Mouse (Mus musculus) layer of hippocampus, postnatal 36 days (tissue): ENCODE measurements around the gene 4930404H24Rik. TPM values are rescaled to one million over a fixed set of nuclear protein-coding genes. Genes with fewer than 3 reads are reported as not detected.
"Not testable (repeated sequence)": the region's sequence is repeated elsewhere in the genome, so short reads cannot be mapped to it uniquely, and the experiment has no call there.

Experiments used
- DNase-seq, 2 experiments: peaks; one replicate each; pipeline ENCODE4 v3.0.0; 2022
- total RNA-seq, 2 experiments: library from RNA; stranded (reverse); gene quantifications; 2 replicates each; pipeline ENCODE4 v1.2.3; 2021

4930404H24Rik gene
- total RNA-seq, 2 experiments from 2014 or later: not detected

DNA sequence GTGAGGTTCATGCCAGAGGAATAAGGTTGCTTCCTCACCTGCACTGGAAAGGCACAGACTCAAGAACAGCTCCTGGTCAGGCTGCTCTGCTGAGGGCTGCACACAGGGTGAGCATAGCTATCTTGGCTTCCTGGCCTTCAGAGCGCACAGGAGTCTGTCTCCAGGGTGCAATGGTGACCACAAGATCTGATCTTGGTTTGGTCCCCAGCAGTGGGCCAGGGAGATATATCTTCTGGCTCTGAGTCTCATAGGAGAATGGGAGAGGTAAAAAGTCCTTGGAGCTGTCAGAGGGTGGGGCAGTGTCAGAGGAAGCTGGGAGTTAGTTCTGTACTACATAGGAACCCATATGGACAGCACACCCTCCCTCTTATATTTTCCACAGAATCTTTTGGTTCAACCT lies 13.1 kb upstream of the 4930404H24Rik start:
- DNase-seq: no peak

DNA sequence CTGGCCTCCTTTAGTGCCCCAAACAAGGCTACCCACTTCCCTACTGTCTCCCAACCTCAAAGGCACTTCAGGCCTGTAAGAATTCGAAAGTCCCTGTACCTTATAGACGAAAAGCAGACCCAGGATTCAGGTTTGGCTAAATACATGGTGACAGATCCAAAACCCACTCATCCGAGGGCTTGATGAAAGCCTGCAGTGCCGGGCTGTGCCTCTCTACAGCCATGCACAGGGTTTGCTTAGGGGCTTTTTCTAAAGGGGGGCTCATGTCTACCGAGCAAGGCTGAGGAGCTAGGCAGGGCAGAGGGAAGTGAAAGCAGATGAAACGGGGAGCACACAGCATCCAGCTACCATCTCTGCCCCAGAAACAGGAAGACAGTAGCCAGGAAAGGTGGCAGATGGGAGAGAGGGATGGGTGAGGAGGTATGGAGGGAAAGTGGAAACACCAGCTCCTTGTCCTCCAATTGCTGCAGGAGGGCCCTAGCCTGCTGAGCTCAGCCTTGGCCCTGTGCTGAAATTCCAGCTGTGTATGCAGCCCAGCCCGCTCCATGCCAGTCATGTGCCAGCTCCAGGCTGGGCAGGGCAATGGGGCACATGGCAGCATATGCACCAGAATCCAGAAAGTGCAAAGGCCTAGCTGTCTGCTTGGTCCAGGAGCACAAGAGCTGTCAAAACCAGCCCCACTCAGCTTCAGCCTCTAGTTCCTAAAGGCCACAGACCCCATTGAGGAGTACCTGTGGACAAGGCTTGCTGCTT lies 11.3 kb upstream of the 4930404H24Rik start:
- DNase-seq: no peak

DNA sequence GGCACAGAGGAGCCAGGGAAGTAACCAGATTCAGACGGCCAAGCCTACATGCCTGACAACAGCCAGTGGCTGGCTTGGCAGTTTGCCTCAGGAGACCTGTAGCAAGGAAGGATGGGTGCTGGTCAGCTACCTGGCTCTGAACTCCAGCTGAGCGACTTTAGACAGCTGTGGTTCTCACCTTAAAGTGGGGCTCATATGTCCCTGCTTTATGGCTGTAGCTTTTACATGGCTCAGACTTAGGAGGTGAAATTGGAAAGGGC lies 10.8 kb upstream of the 4930404H24Rik start:
- no peak for DNase-seq

DNA sequence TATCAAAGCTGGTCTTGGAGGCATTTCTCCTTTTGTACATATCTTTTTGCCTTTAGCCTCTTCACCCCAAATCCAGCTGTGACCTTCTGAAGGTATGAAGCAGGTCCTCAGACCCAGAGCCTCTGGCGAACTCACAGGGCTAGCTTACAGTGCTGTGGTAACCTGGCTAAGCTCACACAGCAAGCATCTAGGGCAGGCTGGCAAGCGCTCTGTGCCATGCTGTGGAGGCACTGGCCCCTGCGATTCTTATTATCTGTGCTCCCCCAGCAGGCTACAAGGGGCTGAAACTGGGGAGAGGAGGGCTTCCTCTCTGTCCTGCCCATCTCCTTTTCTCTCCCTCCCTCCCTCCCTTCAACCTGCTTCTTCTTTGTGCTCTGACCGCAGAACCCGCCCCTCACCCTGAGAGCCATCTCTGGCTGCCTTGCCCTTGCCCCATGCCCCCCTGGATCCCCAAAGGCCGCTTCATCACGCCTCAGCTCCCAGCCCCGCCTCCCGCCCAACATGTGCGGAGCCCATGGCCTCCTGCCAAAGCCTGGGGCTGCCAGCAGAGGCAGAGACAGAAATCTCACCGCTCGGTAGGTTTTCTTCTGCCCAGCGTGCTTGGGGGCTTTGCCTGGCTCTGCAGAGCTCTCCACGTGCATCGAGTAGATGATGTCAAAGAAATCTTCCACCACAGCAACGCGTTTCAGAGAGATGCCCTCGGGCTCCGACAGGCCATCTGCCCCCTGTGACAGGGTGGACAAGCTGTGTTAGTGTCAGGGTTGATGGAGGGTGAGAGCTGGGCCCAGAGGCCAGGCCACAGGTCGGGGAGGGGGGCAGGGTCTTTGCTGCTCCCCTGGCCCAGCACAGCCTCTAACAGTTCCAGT lies 9.2 kb upstream of the 4930404H24Rik start:
- DNase-seq: peak; percentile 54 to 61

DNA sequence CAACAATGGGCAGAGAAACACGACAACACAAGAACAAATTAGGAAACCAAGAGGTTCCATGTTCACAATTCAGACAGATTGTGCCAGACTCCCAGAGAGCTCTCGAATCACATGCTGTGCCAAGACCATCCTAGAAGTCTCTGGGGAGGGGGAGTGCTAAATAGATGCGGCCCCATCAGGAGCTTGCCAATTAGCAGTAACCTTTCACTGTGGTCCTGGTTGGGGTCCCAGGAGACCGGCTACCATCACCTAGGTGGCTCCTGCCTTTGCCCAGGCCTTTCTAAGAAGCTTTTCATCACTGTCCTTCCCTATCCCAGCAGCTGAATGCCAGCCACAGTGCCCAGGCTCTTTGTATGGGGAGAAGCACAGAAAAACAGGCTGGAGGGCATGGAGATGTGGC lies 8.5 kb upstream of the 4930404H24Rik start:
- no peak for DNase-seq

DNA sequence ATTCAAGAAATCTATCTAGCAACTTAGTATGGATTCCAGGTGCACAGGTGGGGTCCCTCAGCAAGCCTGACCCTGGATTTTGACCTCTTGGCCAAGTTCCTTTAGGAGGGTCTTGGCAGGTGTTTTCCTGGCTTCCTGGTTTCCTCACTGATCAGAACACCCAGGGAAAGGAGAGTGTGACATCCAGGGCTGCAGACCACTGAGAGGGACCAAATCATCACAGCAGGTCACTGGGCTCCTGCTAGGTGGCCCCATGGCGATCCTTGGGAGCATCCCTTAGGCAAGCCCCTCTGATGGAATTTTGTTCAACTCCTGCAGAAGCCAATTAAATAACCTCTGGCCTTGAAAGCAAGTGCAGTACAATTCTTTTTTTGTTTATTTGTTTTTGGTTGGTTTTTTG lies 2.5 kb upstream of the 4930404H24Rik start:
- no peak for DNase-seq

DNA sequence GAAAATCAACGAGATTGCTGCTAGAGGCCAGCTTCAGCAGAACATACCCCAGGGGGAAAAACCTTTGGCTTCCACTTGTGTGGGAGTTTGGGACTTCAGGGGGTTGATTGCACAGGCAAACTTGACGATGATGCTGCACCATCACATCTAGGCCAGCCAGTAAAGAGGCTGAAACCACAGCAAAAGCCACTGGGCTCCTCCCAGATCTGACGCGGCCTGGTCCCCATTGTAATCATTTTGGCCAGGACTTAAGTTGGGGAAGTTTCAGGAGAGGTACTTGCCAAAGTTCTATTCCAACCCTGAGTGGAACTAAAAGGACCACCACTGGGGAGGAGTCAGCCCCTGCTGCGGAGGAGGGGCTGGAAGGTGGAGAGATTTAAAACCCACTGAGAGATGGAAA lies 1.6 kb upstream of the 4930404H24Rik start:
- DNase-seq: no peak

DNA sequence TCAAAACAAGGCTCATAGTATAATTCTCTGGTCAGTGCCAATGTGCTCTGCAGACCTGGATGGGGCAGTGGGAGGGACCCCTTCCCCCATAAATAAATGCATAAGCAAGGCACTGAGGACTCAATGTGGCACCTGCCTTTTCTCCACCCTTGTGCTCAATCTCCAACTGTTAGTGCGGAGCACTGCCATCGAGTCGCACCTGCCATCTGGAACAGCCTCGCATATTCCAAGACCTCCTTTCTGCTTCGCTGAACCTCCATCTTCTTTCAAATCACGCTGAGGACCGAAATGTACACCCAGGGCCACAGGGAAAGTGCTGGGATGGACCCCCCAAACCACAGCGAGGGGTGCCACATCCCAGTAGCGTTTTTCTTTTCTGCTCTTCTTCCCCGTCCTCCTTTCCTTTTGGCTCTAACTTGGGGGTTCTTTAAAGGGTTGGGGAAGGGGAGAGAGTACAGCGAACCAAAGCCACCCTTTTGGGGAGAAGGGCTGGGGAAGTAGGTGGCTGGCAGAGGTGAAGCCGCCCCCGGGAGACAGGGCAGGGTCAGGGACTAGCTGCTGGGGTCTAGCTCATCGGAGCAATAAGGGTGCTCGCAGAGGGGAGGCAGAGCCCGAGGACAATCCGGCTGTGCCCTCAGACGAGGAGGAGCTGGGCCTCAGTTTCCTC lies 945 bp upstream of the 4930404H24Rik start:
- no peak for DNase-seq

DNA sequence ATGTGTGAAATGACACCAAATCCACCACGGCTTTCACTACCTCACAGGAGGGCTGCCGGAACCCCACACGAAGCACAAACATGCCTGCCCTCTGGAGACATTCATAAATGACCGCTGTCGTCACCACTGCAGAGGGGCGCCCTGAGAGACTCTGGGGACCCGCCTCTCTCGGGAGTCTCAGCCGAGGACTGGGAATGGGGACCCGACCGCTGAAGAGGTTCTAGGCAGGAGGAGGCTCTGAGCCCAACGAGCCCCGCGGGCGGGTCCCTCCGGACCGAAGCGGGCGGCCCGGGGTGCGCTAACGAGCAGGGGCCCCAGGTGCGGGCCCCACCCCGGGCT lies 442 bp upstream of the 4930404H24Rik start:
- no peak for DNase-seq

DNA sequence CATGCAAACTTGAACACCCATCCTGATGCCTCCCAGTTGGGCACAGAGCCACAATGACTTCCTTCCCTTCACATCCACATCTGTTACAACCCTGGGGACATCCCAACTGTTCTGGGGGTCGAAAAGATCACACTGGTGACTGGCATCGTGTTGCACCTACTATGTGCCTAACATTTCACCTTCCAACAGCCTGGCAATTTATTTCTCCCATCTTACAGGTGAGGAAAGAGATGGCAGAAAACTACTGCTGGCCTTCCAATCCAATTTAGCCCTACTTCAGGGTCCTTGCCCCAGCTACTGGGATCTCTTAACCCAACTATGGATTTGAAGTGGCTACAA lies 772 bp downstream of the 4930404H24Rik start:
- DNase-seq: no peak

DNA sequence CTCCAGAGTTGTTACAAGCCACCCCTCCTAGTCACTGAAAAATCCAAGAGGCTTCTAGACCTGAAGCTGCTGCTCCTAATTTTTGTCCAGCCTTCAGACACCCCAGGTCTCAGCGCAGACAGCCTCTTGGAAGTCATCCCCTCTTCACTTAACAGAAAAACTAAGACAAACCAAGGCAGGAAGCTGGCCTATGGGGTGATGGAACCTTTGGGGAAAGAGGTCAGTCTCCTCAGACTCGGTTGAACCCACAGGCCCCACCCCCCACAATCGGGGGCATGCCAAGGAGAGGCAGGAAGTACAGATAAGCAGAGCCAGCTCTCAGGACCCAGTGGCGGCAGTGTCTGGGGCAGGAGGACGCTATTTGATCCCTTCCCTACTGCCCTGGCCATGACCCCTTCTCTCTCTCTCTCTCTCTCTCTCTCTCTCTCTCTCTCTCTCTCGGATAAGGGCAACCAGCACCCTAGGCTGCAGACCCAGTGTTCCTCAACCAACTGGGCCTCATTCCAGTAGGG lies 1.2 kb downstream of the 4930404H24Rik start:
- DNase-seq: no peak

DNA sequence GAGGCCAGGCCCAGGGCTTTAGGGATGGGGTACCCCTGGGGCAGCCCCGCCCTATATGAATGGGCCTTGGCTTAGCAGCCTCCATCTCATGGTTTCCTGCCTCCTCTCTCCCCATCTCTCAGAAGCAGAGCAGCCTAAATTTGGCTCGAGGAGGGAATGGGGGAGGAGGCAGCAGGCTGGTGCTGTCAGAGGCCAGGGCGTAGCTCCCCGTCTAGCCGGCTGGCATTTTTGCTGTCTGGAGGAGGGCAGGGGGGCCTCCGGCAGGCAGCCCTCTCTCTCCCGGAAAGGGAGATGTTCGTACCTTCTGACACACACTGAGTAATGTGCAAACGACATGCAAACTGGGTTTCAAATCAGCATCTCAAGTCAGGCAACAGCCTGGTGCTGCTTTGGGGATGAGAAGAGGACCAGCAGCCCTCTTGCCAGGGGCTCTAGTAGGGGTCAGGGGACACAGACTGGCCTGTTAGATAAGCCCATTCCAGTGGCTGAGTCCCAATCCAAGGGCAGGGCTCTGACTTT lies 1.8 kb downstream of the 4930404H24Rik start:
- peak in 1 of 2 experiments; percentile 55 for DNase-seq

DNA sequence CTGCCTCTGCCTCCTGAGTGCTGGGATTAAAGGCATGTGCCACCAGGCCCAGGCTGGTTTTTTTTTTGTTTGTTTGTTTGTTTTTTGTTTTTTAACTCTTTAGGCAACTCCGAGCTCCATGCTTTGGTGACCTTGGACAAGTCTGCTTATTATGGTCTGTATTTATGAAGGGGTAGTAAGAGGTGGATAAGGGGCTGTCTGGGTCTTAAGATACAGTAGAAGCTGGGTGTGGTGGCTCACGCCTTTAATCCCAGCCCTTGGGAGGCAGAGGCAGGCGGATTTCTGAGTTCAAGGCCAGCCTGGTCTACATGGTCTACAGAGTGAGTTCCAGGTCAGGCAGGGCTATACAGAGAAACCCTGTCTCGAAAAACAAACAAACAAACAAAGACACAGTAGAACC lies 2.8 kb downstream of the 4930404H24Rik start:
- DNase-seq: not testable (repeated sequence)

DNA sequence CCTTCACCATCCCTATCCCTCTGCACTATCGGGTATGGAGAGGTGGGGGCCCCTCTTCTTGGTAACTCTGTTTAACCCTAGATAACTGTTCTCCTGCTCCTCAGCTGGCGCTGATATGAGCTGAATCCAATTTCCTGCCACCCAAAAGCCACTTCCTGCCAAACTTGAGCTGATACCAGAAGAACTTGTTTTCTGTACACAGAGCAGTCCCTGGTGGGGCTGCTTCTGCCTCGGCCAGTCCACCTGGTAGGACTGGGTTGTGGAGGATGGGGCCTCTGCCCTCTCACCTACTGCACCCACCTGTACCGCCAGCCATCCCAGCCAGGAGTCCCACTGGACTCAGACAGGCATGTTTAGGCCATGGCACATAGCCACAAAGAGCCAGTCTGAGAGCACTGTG lies 3.2 kb downstream of the 4930404H24Rik start:
- no peak for DNase-seq

DNA sequence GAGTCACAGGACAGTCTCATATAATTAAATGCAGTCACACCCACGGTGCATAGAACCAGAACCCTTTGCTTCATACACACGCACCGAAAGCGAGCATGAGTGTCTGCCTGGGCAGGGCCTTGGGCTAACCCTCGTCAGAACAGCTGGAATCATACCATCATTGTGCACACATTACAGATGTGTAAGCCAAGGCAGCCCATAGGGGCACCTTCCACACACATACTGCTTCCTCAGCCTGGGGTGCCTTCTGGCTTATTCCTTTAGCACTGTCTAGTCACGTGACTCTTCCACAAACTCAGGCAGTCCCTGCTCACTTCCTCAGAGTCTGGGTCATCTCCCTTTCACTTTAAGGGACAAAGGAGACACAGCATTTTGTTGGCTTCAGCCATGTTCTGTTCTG lies 3.7 kb downstream of the 4930404H24Rik start:
- no peak for DNase-seq

DNA sequence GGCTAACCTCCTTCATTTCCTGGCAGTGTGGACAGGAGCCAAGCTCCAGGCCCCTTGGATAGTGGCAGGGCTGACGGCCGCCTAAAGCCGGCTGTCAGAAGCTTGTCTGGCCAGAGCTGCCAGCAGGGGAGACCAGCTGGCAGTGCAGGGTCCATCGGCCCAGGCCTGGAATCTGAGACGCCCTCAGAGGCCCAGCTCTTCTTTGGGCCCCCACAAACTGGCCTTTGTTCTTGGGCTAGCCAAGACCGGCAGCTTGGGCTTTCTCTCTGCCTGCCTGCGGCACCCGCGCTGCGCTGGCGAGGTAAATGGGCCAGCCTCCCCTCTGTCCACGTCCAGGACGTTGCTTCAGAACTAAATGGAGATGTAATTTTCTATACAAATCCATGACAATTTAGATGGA lies 4.3 kb downstream of the 4930404H24Rik start:
- no peak for DNase-seq

DNA sequence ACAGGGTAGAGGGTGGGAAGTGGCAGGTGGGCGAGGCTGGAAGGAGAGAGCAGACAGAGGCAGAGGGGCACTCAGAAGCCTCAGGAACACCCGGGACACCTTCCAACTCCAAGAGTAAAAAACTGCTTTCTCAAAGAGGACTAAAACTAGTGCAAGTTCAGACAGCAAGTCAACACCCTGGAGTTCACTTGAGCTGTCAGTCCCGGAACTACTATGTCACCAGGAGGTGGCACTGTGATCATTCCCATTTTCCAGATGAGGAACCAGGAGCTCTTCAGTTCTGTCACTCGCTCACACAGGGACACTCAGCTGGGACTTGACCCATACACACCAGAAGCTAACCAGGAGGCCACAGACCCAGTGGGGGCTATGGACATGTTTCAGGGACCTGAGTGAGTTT lies 6.6 kb downstream of the 4930404H24Rik start:
- no peak for DNase-seq

DNA sequence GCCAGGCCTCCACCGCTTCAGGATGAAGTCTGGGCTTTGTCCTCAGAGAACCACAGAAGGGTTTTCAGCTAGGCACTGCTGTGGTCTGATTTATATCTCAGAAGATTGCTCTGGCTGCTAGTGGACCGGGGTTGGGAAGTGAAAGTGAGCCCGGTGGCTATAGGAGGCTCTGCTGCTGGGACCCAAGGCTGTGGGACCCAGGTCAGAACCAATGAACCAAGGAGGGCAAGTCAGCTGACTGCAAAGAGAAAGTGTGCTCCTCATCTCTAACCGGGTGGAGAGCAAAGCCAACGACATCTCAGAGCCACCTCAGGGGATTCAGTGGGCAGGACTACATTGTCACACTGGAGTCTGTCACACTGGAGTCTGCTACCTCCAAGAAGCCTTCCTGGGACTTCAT lies 13.8 kb downstream of the 4930404H24Rik start:
- DNase-seq: no peak

DNA sequence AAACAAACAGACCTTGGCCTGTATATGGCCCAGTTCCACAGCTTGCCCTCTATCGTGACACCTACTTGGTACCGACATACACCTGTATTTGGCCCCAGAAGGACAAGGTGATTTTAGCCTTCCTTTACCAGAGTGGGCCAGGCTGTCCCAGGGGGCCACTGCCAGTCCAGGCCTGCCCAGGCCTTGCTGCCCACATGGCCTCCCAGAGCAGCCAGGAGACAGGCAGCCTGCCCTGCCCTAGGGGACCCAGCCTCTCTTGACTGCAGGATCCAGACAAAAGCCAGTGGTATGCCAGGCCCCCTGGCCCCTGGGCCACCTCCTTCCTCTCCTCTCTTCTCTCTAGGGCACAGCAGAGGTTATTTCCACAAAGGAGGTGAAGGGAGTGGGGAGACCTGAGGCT lies 15.4 kb downstream of the 4930404H24Rik start:
- no peak for DNase-seq

DNA sequence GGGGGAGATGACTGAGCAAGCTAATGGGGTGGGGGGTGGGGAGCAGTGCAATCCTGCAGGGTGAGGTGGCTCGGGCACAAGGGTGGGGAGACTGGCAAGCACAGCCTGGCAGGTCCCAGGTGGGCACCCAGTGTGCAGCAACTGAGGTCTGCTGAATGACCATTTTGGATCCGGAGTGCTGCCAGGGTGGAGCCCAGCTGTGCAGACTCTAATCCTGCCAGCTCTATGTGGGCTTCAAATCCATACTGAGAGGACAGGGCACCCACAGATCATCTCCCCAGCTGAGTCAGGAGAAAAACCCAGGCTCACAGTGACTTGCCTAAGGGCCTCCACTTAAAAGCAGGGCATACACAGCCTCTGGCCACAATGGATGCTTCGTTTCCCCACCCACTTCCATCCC lies 15.8 kb downstream of the 4930404H24Rik start:
- no peak for DNase-seq

DNA sequence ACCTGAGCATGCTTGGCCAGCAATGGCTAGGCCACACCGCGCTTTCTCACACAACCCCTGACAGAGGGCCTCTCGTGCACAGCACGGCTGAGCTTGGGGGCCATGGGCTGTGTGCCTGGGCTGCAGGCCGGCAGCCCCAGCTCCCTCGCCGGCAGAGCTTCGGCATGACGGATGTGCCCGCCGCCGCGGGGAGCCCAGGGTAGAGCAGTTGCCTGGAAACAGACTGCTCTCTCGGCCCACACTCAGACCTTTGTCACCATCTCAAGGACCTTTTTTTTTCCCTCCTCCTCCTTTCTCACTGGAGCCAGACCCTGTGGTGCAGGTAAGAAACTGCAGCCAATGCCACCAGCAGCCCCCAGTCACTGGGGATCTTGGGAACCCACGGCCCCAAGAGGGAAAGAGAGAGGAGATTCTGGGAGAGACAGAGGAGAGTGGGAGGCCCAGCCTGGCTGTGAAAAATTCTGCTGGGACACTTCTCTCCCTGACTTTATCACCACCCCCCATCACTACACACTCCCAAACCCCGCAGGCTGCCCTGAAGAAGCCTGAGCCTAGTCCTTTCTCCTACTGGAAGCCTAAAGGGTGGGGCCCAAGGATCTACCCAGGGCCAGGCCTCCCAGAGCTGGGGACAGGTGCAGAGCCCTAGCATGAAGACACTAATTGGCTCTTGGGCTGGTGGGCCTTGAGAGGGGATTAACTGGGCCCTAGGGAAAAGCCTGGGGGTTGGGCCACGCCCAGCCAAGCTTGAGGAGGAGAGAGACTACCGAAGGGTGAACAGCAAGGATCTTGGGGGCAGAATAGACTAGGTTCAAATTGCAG lies 16.8 kb downstream of the 4930404H24Rik start:
- DNase-seq: no peak

DNA sequence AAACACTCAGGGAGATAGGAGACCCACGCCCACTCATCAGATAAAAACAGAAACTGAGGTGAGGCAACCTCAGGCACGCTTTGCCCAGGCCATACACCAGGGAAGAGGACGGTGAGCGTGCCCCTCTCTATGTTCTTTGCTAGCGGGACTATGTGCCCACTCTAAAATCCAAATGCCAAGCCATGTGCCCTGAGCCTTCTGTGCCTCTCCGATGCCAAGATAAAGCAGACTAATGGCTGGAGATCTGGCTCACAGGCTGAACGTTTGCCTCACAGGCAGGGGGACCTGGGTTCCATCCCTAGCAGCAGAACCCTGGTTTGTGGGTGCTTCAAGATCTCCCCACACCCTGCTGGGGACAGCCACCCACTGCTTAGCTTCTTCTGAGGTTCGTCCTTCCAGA lies 17.5 kb downstream of the 4930404H24Rik start:
- no peak for DNase-seq

DNA sequence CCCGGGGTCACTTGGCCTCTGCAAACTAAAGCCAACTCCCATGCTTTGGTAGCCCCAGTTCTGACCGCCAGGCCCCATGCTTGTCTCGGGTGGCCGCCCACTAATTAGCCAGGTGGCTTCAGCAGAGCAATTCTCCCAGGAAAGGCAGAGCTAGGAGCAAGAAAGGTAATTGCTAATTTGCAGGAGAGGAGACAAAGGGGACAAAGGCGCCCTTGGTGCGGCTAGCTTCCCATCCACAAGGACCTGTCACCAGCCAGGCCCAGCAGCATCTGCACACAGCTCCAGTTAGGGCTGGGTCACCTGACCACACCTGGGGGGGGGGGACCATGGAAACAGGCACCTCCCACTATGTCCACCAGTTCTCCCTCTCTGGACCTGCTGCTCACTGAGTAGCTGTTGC lies 19.0 kb downstream of the 4930404H24Rik start:
- no peak for DNase-seq
